Mouse (Mus musculus) 3T3-L1 (cell line): Measurements from ENCODE around the gene Tubb3.
"Not testable (repeated sequence)": the region's sequence is repeated elsewhere in the genome, so short reads cannot be mapped to it uniquely, and the experiment has no call there.

Experiments
- DNase-seq: peaks from one replicate; pipeline ENCODE4 v3.0.0-alpha.2; 2015; ENCODE audit warnings: low read depth, low spot score

Tubb3 gene

GRCm38 (mm10) chr8:123431616-123432365 lies 20.6 kb downstream of the Tubb3 start:
- DNase-seq: no peak

GRCm38 (mm10) chr8:123432381-123432780 lies 21.2 kb downstream of the Tubb3 start:
- no peak for DNase-seq

- DNase-seq: not testable (repeated sequence)
Measured at GRCm38 (mm10) chr8:123433241-123433974, 22.2 kb downstream of the Tubb3 start.

- DNase-seq: no peak
Measured at GRCm38 (mm10) chr8:123441788-123442187, 30.6 kb downstream of the Tubb3 start.

GRCm38 (mm10) chr8:123442351-123442750 lies 31.1 kb downstream of the Tubb3 start:
- DNase-seq: no peak

GRCm38 (mm10) chr8:123442871-123443575 lies 31.8 kb downstream of the Tubb3 start:
- peak; percentile 85 for DNase-seq

- peak; percentile 20 for DNase-seq
Measured at GRCm38 (mm10) chr8:123443576-123443921, 32.3 kb downstream of the Tubb3 start.

- DNase-seq: no peak
Measured at GRCm38 (mm10) chr8:123444131-123444530, 32.9 kb downstream of the Tubb3 start.

- no peak for DNase-seq
Measured at GRCm38 (mm10) chr8:123445981-123446380, 34.8 kb downstream of the Tubb3 start.

- DNase-seq: peak; percentile 1
Measured at GRCm38 (mm10) chr8:123446799-123447198, 35.6 kb downstream of the Tubb3 start.

GRCm38 (mm10) chr8:123450783-123451182 lies 39.6 kb downstream of the Tubb3 start:
- peak; percentile 1 for DNase-seq

- not testable (repeated sequence) for DNase-seq
Measured at GRCm38 (mm10) chr8:123451747-123452146, 40.5 kb downstream of the Tubb3 start.

- no peak for DNase-seq
Measured at GRCm38 (mm10) chr8:123452149-123452548, 40.9 kb downstream of the Tubb3 start.

GRCm38 (mm10) chr8:123453291-123453690 lies 42.1 kb downstream of the Tubb3 start:
- no peak for DNase-seq

GRCm38 (mm10) chr8:123453951-123454350 lies 42.7 kb downstream of the Tubb3 start:
- DNase-seq: no peak

GRCm38 (mm10) chr8:123454559-123454958 lies 43.3 kb downstream of the Tubb3 start:
- no peak for DNase-seq

- peak; percentile 24 for DNase-seq
Measured at GRCm38 (mm10) chr8:123463651-123464050, 52.4 kb downstream of the Tubb3 start.

GRCm38 (mm10) chr8:123467476-123467875 lies 56.3 kb downstream of the Tubb3 start:
- DNase-seq: peak; percentile 58
